Mouse (Mus musculus): ENCODE results near the gene Afg1l. TPM values are rescaled to one million over a fixed set of nuclear protein-coding genes. Genes with fewer than 3 reads are reported as not detected.

Gene Afg1l
- polyA plus RNA-seq, 1 experiment: not detected

GRCm38 (mm10) chr10:42299426-42299825, 178.9 kb downstream of the Afg1l start:
- 56% methylated on average over 6 of the region's 6 CpGs for WGBS
- no peak overlapping the region for H3K4me3 ChIP-seq (ENCODE audit: insufficient read depth, low read depth, low read length)
- TF ChIP-seq CTCF (IDR thresholded peaks at IDR 0.05; ENCODE audit: insufficient read depth, low read depth, low read length) (no peak), POLR2A (IDR thresholded peaks at IDR 0.05; ENCODE audit: insufficient read depth, low read depth, low read length) (no peak)
- H3K4me1 ChIP-seq (ENCODE audit: control insufficient read depth, insufficient read depth, low read length): no peaks in the 10 kb centered on the region
- no peak overlapping the region for H3K27ac ChIP-seq (ENCODE audit: insufficient read depth, low read depth, low read length)

DNA sequence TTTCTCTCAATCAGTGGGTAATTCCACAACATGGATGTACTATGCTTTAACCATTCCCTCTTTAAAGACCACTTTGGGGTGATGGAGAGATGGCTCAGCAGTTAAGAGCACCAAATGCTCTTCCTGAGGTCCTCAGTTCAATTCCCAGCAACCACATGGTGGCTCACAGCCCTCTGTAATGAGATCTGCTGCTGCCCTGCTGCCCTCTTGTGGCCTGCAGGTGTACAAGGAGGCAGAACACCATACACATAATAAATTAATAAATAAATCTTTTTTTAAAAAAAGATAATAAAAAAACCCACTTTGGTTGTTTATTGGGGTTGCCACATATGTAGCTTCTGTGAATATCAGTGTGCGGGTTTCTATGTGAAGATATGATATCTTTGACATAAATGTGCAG, 180.4 kb downstream of the Afg1l start:
- no peak overlapping the region for H3K4me3 ChIP-seq (ENCODE audit: insufficient read depth, low read depth, low read length)
- WGBS: 100% methylated on average over 1 of the region's 1 CpGs
- TF ChIP-seq POLR2A (IDR thresholded peaks at IDR 0.05; ENCODE audit: insufficient read depth, low read depth, low read length): no peak
- no peak for TF ChIP-seq CTCF (IDR thresholded peaks at IDR 0.05; ENCODE audit: insufficient read depth, low read depth, low read length)
- peaks cover 7% of the 10 kb centered on the region; the same call in 1 of the 2 replicates for H3K4me1 ChIP-seq (ENCODE audit: control insufficient read depth, insufficient read depth, low read length)
- H3K27ac ChIP-seq (ENCODE audit: insufficient read depth, low read depth, low read length): no peak overlapping the region

DNA sequence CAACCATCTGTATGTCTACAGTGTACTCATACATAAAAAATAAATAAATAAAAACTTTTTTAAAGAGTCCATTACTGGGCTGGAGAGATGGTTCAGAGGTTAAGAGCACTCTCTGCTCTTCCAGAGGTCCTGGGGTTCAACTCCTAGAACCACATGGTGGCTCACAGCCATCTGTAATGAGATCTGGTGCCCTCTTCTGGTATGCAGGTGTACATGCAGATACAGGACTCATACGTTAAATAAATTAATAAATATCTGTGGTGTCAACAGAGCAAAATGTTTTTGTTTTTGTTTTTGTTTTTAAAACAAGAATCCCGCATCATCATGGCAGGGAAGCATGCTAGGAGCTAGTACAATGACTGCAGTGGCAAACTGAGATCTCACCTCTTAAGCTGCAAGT, 181.3 kb downstream of the Afg1l start:
- Histone ChIP-seq H3K4me1 (ENCODE audit: control insufficient read depth, insufficient read depth, low read length) (peaks cover 7% of the 10 kb centered on the region; the same call in 1 of the 2 replicates), H3K4me3 (ENCODE audit: insufficient read depth, low read depth, low read length) (no peak overlapping the region), H3K27ac (ENCODE audit: insufficient read depth, low read depth, low read length) (no peak overlapping the region)
- TF ChIP-seq CTCF (IDR thresholded peaks at IDR 0.05; ENCODE audit: insufficient read depth, low read depth, low read length): no peak
- no peak for TF ChIP-seq POLR2A (IDR thresholded peaks at IDR 0.05; ENCODE audit: insufficient read depth, low read depth, low read length)
- 87% methylated on average over 2 of the region's 2 CpGs for WGBS

GRCm38 (mm10) chr10:42296559-42296958, 181.8 kb downstream of the Afg1l start:
- no peak overlapping the region for H3K27ac ChIP-seq (ENCODE audit: insufficient read depth, low read depth, low read length)
- no peak overlapping the region for H3K4me3 ChIP-seq (ENCODE audit: insufficient read depth, low read depth, low read length)
- H3K4me1 ChIP-seq (ENCODE audit: control insufficient read depth, insufficient read depth, low read length): peaks cover 7% of the 10 kb centered on the region; the same call in 1 of the 2 replicates
- TF ChIP-seq CTCF (IDR thresholded peaks at IDR 0.05; ENCODE audit: insufficient read depth, low read depth, low read length) (no peak), POLR2A (IDR thresholded peaks at IDR 0.05; ENCODE audit: insufficient read depth, low read depth, low read length) (no peak)
- 55% methylated on average over 4 of the region's 4 CpGs for WGBS

DNA sequence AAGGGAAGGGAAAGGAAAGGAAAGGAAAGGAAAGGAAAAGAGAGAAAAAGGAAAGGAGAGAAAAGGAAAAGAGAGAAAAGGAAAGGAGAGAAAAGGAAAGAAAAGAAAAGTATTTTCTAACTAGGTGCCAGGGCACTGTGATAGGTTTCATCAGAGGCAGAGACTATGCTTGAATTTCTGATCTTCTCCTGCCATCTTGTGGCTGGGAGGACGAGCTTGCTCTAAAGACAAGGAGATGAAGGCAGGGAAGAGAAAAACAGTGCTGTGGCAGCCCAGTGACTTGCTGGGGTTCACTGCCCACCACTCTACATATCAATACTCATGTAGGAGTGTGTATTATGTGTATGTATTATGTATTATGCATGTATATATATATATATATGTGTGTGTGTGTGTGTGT, 183.3 kb downstream of the Afg1l start:
- H3K27ac ChIP-seq (ENCODE audit: insufficient read depth, low read depth, low read length): no peak overlapping the region
- H3K4me3 ChIP-seq (ENCODE audit: insufficient read depth, low read depth, low read length): no peak overlapping the region
- WGBS: 11% methylated on average over 1 of the region's 1 CpGs
- H3K4me1 ChIP-seq (ENCODE audit: control insufficient read depth, insufficient read depth, low read length): peaks cover 7% of the 10 kb centered on the region; the same call in 1 of the 2 replicates
- no peak for TF ChIP-seq CTCF (IDR thresholded peaks at IDR 0.05; ENCODE audit: insufficient read depth, low read depth, low read length)
- TF ChIP-seq POLR2A (IDR thresholded peaks at IDR 0.05; ENCODE audit: insufficient read depth, low read depth, low read length): no peak

- Histone ChIP-seq H3K4me3 (ENCODE audit: insufficient read depth, low read depth, low read length) (no peak overlapping the region), H3K27ac (ENCODE audit: insufficient read depth, low read depth, low read length) (no peak overlapping the region), H3K4me1 (ENCODE audit: control insufficient read depth, insufficient read depth, low read length) (peaks cover 7% of the 10 kb centered on the region; the same call in 1 of the 2 replicates)
- TF ChIP-seq CTCF (IDR thresholded peaks at IDR 0.05; ENCODE audit: insufficient read depth, low read depth, low read length) (no peak), POLR2A (IDR thresholded peaks at IDR 0.05; ENCODE audit: insufficient read depth, low read depth, low read length) (no peak)
- WGBS: 57% methylated on average over 2 of the region's 2 CpGs
These were observed 184.0 kb downstream of the Afg1l start for GRCm38 (mm10) chr10:42294392-42294791.

- TF ChIP-seq POLR2A (IDR thresholded peaks at IDR 0.05; ENCODE audit: insufficient read depth, low read depth, low read length): no peak
- TF ChIP-seq CTCF (IDR thresholded peaks at IDR 0.05; ENCODE audit: insufficient read depth, low read depth, low read length): no peak
- 56% methylated on average over 4 of the region's 4 CpGs for WGBS
- Histone ChIP-seq H3K27ac (ENCODE audit: insufficient read depth, low read depth, low read length) (no peak overlapping the region), H3K4me3 (ENCODE audit: insufficient read depth, low read depth, low read length) (no peak overlapping the region), H3K4me1 (ENCODE audit: control insufficient read depth, insufficient read depth, low read length) (peaks cover 7% of the 10 kb centered on the region; the same call in 1 of the 2 replicates)
These were observed 184.5 kb downstream of the Afg1l start for GRCm38 (mm10) chr10:42293877-42294276.

DNA sequence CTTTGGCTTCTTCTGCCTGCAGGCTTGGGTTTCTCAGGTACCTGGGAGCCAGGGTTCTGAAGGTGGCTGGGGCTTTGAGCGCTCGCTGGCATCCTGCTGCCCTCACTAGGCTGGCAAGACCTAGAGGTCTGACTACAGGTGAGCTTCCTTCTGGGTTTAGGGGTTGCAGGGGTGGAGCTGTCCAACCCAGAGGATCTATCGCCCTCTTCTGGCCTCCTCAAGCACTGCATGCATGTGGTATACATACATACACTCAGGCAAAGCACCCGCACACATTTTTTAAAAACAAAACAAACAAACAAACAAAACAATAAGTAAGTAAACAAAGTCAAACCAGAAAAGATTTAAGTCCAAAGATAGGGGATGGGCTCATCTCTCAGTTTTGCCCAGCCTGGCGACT, 187.0 kb downstream of the Afg1l start:
- WGBS: 67% methylated on average over 5 of the region's 5 CpGs
- peaks cover 7% of the 10 kb centered on the region; the same call in 1 of the 2 replicates for H3K4me1 ChIP-seq (ENCODE audit: control insufficient read depth, insufficient read depth, low read length)
- no peak overlapping the region for H3K4me3 ChIP-seq (ENCODE audit: insufficient read depth, low read depth, low read length)
- TF ChIP-seq CTCF (IDR thresholded peaks at IDR 0.05; ENCODE audit: insufficient read depth, low read depth, low read length) (peak; percentile 40; the same call in 1 of the 2 replicates), POLR2A (IDR thresholded peaks at IDR 0.05; ENCODE audit: insufficient read depth, low read depth, low read length) (no peak)
- no peak overlapping the region for H3K27ac ChIP-seq (ENCODE audit: insufficient read depth, low read depth, low read length)

DNA sequence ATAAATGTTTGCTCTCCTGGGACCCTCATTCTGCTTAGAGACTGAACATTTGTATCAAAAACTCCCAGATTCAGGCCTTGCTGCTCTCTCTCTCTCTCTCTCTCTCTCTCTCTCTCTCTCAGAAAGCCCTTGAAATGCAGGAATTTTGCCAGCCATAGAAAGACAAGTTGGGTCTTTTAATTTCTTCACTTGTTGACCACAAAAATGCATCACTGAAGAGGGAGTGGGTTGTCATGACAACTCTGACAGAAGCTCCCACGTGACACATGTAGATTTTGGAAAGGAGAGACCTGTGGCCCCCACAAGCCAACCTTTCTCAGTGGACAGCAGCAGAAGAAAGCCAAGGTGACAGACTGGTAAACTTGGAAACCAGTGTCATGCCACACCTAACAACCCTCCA, 190.7 kb downstream of the Afg1l start:
- WGBS: 71% methylated on average over 1 of the region's 1 CpGs

More for the DNA sequence above, 190.7 kb downstream of the Afg1l start:
- Histone ChIP-seq H3K27ac (ENCODE audit: insufficient read depth, low read depth, low read length) (no peak overlapping the region), H3K4me3 (ENCODE audit: insufficient read depth, low read depth, low read length) (no peak overlapping the region), H3K4me1 (ENCODE audit: control insufficient read depth, insufficient read depth, low read length) (no peaks in the 10 kb centered on the region)
- no peak for TF ChIP-seq POLR2A (IDR thresholded peaks at IDR 0.05; ENCODE audit: insufficient read depth, low read depth, low read length)
- TF ChIP-seq CTCF (IDR thresholded peaks at IDR 0.05; ENCODE audit: insufficient read depth, low read depth, low read length): no peak

Data from olfactory bulb, adult 2 months (tissue).